Mouse (Mus musculus) layer of hippocampus, adult 9-10 months (tissue): ENCODE data around the gene Duoxa2.

Experiments used
- DNase-seq: peaks from one replicate; pipeline ENCODE4 v3.0.0; 2022; ENCODE audit warnings: low spot score

Gene Duoxa2

DNA sequence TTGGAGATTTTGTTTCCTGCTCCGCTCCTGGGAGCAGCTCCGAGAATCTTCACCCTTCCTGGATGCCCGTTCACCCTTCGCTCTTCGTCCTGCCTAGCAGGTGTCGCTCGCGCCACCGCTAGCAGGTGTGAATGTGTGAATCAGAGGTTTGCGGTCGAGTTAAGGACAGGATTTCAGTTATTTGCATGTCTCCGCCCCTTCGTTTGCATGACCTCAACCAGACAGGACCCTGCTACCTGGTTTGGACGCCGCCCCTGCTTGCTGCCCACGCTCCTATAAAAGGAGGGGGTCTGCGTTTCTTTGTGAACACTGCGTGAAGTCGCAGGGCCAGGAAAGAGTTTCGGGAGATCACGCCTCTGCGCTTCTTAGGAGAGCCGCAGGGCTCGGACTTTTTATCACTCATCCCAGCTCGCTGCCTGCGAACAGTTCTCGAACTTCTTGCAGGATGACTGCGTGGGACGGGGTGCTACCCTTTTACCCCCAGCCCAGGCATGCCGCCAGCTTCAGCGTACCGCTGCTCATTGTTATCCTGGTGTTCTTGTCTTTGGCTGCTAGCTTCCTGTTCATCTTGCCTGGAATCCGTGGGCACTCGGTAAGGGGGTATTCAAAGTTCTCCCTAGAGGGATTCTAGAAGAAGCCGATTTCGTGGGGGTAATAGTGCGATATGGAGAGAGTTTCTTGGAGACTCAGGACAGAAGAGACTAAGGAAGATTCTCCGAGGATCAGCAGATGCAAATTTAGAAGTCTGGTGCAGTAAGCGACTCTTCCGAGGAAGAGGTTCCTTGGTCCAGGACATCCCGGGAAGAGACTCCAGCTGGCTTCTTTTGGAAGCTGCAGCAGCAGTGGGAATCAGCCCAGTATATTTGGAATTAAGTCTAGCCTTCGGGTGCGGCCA is at the start of gene Duoxa2:
Duoxa2 (plus strand) TSS at position 305 of the 895 bp plus-strand sequence.
- DNase-seq, result no peak

DNA sequence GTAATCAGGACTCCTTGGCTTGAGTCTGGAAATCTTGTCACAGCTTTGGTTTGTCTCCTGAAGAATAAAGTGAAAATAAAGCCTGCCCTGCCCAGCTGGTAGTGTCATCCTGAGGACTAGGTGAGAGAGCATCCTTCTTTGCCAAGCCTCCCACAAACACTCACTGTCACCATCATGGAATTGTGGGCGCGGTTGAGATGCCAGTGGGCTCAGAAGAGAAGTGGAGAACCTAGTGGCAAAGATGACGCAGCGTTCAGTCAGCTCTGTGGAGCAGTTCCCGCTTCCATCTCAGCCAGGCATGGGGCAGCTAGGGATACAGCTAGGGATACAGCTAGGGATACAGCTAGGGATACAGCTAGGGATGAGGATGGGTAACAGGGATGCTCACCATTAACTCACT is 42.7 kb upstream of the Duoxa2 start:
- DNase-seq, result no peak

DNA sequence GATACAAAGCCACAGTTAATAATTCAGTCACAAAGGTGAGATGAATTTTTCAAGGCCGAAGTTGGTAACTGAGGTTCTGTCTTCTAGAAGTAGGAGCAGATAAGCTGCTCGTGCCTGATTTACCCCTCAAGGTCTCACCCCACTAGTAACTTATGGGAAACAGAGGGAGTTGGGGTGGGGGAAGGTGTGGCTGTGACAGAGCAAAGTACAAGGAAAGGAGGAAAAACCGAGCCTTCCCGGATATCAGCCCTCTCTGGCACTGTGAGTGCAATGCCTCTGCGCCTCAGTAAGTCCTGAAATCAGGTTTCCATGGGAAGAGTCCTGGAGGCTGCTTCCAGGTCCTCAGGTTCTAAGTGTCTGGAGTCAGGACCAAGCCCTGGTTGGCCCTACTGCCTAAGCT is 38.0 kb upstream of the Duoxa2 start:
- DNase-seq, result no peak

DNA sequence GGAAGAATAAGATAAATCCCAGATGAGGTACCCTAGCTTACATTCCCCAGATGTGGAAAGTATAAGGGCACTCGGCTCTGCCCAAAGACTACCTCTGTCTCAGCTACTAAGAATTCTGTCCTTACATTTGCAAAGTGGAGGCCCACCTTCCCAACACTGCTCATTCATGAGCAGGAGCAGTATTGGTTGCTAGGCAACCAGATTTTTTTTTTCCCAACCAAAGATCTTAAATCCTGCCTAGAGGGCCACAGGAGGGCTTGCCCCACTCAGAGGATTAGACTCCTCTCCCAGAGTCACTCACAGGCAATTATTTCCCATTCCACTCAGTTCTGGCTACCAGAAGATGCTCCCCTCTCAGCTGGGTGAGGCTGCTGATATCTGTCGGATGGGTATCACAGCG is 34.0 kb upstream of the Duoxa2 start:
- no peak for DNase-seq

DNA sequence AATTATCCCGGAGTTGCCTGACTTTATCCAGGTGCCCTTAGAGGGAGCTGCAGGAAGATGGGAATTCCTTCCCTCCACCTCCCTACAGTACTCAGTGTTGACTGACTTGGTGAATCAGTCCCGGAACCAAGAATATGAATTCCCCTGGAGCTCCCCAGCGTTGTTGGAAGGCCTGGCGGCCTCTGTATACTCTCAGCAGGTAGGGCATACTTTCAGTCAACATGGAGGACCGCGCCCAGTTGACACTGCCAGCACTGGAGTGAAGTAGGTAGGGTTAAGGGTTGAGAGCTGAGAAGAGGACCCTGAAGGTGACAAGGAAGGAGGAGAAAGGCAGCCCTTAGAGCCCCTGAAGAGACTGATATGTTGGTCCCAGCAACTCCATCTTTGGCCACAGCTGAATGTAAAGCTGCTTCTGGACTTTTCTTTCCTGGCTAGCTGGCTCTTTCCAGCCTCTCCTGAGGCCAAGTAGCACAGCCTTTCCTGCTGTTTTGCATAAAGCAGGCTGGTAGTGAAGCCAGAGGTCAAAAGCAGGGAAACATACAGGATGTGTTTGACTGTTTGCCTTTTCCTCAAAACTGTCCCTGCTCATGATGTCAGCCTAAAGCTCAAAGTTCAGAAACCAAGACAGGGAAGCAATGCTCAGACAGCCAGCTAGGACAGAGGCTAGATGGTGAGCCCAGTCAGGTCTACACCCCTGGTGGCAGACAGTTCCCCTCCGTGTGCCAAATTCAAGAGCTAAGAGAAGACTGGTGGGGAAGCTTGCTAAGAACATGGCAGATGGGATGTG is 32.1 kb upstream of the Duoxa2 start:
- no peak for DNase-seq

DNA sequence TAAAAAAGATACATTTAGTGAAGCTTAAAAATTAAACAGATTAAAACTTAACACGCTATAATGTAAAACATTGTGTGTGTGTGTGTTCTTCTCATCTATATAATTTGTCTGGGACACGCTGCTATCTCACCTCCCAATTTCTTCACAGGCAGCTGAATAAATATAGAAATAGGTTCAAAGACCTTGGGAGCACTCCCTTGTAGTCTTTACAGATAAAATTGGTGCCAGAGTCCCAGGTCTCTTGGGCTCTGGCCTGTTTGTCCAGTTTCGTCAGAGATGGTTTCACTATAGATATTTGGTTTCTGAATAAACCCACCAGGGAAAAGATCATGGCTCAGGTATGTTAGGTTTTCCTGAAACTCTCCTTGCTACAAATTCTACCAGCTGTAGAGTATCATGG is 19.9 kb upstream of the Duoxa2 start:
- DNase-seq, result no peak

DNA sequence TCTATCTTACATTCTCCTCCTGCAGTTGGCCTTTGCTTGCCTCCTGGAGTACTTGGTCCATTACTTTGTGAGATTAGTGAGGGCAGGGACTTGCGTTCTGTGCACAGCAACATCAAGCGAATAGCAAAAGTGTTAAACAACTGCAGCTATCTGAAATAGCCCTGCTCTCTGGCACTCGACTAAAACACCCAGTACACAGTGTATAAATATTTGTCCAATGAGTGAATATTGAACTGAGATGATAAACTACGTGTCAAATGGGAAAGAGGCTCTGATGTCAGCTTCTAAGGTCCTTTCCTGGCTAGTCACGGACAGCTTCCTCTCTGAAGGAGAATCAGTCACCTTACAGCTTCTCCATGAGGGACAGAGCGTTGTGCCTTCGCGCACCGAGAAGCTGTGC is 14.6 kb upstream of the Duoxa2 start:
- no peak for DNase-seq

DNA sequence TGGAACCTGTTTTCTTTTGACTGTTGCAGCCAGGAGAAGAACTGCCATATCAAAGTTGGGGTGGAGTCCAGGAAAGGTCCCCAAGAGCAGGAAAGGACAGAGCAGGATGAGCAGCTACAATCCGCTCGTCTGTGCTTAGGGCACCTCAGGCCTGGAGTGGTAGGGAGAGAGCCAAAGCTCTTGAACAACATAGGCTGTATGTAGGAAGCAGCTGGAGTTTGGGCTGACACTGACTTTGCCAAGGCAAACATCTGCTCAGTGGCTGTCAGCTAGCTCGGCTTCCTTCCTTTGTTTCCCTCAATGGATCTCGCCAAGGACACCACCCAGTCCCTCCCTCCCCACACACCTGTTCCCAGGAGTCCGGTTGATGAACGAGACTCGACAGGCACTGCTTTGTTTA is 12.6 kb upstream of the Duoxa2 start:
- DNase-seq, result no peak

DNA sequence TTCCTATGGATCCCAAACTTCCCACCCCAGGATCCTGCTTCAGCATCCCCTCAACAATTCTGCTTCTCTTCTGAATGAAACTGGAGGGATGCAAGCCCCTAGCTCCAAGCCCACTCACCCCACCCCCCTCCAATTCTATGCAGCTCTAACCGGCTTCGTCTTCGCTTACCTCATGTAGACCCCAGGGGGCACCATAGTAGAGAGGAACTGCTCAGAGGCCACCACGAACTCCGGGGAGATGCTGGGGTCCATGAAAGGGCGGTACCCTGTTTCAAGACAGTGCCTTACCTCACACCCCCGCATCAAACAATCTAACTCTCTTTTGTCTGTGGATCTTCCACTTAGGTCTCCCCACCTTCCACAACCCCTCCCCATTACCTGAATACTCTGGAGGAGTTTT is 3.8 kb upstream of the Duoxa2 start:
- DNase-seq, result no peak

DNA sequence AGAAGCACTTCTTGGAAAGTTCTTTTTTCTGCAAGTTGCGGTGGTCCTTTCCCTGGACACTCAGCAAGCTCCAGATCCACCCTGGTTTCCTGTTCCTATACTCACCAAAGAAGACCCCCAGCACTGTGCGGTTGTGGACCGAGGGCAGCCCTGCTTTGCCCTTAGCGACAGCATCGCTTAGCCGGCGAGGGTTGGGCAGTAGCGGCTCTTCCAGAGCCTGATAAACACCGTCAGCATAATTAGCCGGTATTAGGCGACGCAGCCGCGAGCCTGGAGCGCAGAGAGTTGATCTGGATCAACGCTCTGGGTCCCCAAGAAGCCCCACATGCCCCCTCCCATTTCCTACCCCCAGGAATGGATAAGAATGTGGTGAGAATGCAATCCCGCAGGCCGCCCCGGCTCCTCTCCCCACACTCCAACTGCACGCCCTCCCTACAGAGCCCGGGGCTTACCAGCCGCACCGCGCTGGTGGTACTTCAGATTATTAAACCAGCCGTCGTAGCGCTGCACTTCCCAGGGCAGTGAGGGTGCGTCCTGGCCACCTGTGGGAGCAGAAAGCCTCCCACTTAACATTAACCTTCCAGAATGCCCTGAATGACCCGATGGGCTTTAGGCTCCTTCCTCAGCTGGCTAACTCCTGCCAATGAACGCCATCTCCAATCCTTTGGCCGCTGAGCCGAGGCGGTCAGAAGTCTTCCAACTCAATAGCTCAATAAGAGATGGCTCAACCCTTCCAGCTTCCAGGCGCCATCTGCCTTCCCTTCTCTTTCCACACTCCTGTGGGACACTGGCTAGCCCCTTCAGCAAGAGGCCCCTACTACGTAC is 1.2 kb upstream of the Duoxa2 start:
- no peak for DNase-seq

DNA sequence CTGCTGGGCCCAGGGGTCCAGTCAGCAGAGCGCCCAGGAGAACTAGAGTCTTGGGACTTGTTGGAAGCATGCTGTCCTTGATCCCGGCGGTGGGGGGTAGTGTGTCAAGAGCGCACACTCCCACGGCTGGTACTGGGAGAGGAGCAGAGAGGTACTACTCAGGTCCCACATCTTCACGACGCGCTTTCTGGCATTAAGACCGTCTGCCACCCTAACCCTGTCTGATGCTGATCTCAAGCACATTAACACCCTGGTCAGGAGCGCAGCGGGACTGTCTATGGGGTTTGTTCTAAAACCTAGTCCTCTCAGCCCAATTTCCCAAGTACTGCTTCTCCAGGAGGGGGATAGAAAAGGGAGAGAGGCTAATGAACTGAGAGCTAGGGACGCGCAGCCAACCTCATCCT is 602 bp upstream of the Duoxa2 start, which contains the start of gene Duox2:
Duox2 (minus strand) TSS at position 354 of the 404 bp plus-strand sequence.
- DNase-seq, result no peak

DNA sequence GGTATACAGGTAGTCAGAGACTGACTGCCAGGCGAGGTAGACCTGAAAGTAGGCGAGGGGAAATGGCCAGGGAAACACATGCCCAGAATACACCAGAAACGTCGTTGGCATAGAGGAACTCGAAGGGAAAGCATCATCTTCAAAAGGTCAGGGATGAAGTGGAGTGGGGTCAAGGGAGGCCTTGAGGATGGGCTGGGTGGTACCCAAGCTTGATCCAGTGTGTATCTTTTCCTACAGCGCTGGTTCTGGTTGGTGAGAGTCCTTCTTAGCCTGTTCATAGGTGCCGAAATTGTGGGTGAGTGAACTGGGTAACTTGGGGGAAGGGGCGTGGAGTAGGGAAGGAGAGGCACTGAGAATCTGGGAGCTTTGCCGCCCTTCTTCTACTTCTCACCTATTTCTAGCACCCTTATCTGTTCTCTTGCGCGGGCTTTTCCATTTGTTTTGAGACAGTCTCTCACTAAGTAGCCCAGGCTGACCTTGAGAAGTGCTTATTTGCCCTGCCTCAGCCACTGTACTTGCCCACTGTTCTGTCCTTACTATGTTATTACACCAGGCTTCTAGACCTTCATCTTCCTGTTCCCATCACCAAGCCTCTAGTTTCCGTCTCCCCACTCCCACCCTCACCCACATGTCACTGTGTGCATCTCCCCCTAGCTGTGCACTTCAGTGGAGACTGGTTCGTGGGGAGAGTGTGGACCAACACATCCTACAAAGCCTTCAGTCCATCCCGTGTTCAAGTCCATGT is 1.4 kb downstream of the Duoxa2 start:
- no peak for DNase-seq

DNA sequence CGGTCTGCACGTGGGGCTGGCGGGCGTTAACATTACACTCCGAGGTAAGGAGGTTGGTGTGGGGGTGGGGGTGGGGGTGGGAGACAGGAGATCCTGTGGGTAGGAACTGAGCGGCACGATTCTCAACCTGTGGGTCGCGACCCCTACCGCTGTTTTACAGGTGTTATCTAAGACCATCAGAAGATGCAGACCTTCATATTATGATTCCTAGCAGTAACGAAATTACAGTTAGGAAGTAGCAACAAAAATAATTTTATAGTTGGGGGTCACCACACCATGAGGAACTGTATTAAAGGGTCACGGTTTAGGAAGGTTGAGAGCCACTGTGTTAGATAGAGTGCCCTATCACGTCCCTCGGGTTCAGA is 1.9 kb downstream of the Duoxa2 start:
- DNase-seq, result no peak

DNA sequence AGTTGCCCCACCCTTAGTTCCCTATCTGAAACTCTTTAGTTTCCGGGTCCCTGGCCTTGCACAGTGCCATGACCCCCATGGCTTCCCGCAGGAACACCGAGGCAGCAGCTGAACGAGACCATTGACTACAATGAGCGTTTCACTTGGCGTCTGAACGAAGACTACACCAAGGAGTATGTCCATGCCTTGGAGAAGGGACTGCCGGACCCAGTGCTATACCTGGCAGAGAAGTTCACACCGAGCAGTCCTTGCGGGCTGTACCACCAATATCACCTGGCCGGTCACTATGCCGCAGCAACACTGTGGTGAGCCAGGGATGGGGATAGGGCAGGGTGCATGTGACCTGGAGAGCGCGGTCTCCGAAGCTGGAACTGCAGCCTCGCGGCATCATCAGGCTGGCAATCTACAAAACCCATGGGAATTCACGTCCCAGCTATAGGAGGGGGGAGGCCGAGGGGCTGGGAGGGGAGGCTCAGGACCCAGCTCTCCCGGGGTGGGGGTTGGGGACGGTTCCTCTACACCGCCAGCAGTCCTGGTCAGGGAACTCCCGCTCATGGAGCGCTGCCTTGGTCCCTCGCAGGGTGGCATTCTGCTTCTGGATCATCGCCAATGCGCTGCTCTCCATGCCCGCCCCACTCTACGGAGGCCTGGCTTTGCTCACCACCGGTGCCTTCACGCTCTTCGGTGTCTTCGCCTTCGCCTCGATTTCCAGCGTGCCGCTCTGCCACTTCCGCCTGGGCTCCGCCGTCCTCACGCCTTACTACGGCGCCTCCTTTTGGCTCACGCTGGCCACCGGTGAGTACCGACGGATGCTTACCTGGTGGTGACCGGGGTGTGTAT is 2.6 kb downstream of the Duoxa2 start:
- DNase-seq, result no peak

DNA sequence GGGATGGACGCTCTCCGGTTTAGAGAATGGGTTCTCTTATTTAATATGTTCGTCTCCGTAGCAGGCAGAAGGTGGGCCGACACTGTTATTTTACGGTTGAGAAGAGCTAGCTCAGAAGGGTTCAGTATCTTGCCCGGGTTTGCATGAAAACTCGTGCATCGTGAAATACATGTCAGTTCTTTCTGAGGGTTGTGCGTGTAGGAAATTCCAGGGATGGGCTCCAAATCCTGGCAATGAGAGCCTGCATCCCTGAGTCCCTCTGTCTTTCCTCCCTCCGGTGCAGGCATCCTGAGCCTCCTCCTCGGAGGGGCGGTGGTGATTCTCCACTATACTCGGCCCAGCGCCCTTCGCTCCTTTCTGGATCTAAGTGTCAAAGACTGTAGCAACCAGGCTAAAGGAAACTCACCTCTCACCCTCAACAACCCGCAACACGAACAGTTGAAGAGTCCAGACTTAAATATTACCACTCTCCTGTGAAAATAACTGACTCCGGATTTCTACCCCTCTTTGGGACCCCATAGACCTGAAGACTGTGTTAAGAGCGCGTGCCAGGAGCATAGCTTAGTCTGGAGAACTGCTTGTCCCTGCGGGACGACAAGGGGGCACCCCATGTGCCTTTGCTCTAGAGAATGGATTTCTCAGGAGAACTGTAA is 3.3 kb downstream of the Duoxa2 start:
- DNase-seq, result no peak

DNA sequence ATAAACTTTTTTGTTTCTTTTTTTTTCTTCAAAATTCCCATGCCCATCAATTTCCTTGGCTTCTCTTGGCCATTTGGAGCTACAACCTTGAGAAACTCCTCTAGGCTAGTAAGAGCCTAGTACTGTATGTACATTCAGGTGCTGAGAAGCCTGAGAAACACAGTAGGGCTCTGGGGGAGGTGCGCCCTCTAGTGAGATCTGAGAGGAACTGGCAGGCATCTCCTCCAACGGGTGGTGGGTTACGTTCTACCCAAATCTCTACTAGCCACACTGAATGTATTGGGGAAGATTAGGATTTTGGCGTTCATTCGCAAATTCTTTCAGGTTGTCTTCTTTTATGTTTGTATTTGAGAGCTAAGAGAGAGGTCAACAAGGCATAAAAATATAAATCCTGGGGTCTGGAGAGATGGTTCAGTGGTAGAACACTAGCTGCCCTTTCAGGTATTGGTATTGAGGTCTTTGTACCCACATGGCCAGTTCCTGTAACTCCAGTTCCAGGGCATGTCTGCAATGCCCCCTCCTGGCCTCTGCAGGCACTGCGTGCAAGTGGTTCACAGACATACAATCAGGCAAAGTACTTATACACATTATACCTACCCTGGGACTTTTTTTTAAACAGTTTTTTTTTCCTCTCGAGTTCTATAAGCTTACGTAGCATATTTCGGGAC is 4.0 kb downstream of the Duoxa2 start:
- peak; percentile 43 for DNase-seq

DNA sequence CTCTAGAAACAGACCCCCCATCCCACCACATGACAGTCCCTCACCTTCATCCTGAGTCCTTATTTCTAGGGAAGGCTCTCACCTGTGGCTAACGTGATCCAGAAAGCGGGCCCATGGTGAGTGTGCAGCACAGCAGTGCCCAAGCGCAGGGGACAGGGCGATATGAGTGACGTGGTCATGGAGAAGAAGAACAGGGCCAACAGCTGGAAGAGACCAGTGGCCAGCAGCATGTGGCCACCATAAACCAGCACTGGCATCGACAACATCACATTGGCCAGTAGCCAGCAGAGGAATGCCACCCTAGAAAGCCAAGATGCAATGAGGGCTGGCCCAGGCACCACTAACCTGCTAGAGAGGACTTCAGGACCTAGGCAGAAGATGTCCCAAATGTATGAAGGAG is 5.8 kb downstream of the Duoxa2 start:
- no peak for DNase-seq

DNA sequence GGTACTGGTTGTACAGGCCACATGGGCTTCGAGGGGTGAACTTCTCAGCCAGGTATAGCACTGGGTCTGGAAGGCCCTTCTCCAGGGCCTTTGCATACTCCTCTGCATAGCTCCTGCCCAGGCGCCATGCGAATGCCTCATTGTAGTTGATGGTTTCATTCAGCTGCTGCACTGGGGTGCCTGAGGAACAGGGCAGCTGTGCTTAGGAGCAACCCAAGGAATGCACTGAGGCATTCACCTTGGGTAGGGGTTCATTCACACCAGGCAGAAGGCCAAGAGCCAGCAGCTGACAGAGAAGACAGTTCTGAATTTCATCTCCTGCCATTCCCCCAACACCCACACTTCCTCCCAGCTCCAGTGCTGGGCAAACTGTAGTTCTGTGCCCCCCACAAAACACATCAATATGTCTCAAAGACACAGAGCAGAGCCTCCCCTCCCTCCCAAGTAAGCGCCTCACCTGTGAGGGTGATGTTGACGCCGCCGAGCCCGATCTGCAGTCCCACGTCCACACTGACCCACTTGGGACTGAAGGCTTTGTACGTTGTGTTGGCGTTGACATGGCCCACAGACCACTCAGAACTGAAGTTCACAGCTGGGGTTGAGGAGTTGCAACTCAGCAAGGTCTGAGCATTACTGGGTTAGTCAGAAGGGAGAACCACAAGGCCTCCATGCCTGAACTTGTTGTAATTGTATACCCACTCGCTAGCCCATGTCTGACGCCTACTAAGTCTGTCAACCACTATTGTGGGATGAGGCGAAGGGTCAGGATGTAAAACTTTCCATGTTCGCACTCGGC is 6.6 kb downstream of the Duoxa2 start:
- no peak for DNase-seq

DNA sequence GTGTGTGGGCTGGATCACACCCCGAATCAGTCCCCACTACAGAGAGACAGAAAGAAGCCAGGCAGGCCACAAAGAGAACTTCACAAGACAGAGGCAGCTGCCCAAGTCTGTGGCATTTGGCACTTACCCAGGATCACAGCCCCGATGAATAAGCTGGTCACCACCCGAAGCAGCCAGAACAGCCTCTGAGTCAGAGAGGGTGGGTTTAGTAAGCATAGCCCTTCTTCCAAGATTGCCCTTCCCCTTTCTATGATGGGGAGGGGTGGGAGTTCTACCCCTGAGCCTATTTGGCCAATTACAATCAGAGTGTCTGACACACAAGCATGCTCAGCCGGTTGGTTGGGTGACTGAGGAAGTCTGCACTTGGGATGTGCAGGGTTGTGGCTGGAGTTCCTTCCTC is 7.5 kb downstream of the Duoxa2 start:
- no peak for DNase-seq
